Mouse (Mus musculus): ENCODE results near the gene Ncoa7.

GRCm38 (mm10) chr10:30712540-30712939, 90.6 kb downstream of the Ncoa7 start:
- no peak for TF ChIP-seq CTCF (IDR thresholded peaks at IDR 0.05; ENCODE audit: extremely low read depth, insufficient read length, insufficient replicate concordance, low read depth, low read length)
- TF ChIP-seq POLR2A (IDR thresholded peaks at IDR 0.05; ENCODE audit: low read depth, low read length): no peak

Data from small intestine, adult 2 months (tissue).